Mouse (Mus musculus) induced T-regulatory cell, adult 2 months (primary cell): ENCODE measurements around the gene Pkp3.
A peak's percentile ranks its signal among the peaks of the same experiment; 100 is the strongest.

Source experiments
- DNase-seq: peaks from one replicate; pipeline ENCODE4 v3.0.0-alpha.2; 2012; ENCODE audit warnings: low read depth

Gene Pkp3

GRCm38 (mm10) chr7:141094487-141095205 lies 16.6 kb downstream of the Pkp3 start:
- DNase-seq, result no peak

DNA sequence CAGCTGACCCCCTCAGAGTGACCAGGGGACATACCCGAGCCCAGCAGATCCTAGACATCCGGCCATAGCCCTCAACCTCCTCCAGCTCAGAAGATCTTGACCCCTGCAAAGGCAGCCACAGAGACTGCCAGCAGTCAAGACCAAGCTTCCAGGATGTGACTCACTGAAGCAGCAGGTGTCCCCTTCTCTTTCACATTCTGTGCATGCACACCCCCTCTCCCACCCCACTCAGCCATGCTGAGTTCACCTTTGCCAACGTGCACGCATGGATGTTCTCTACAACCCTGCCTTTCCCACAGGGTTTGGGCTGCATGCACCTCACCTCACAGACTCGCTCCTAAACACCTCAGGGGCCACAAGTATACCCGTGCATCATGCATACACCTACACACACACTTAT lies 18.0 kb downstream of the Pkp3 start:
- DNase-seq, result peak; percentile 70

DNA sequence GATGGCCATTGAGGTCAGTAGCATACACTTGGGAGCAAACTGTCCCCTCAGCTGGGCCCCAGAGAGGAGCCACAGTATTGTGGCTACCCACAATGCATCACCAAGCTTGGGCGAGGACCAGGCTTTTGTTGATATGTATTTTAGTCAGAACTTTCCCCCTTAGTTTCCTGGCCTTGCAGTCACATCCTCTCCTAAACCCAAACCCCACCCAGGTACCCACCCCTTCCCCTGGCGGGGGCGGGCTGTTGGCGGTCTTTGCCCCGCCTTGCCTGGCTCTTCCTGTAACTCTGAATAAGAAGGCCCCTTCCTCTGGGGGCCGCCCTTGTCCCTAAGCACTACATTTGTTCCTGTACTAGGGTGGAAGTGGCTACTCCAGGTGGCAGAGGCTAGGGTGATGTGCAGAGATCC lies 18.6 kb downstream of the Pkp3 start:
- DNase-seq, result peak; percentile 97

DNA sequence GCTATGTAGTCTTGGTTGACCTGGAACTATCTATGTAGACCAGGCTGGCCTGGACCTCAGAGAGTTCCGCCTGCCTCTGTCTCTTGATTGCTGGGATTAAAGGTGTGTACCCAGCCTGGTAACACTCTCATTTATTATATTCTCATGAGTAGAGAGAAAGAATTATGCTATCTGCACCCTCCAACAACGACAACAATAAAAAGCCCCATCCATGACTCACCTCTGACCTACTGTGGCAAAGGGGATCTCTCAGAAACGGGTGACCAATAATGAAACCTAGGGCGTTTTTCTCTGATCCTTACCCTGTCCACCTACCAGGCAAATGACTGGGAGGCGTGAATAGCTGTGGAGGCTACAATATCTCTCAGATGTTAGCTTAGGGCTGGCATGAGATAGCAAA lies 19.2 kb downstream of the Pkp3 start:
- peak; percentile 80 for DNase-seq

- DNase-seq, result peak; percentile 82
Observed at GRCm38 (mm10) chr7:141099911-141100691, 22.1 kb downstream of the Pkp3 start, which contains the start of gene Sigirr. Gene Sigirr (minus strand): TSS chr7:141100572.

- DNase-seq, result peak; percentile 24
Observed at GRCm38 (mm10) chr7:141103161-141103560, 25.1 kb downstream of the Pkp3 start.

DNA sequence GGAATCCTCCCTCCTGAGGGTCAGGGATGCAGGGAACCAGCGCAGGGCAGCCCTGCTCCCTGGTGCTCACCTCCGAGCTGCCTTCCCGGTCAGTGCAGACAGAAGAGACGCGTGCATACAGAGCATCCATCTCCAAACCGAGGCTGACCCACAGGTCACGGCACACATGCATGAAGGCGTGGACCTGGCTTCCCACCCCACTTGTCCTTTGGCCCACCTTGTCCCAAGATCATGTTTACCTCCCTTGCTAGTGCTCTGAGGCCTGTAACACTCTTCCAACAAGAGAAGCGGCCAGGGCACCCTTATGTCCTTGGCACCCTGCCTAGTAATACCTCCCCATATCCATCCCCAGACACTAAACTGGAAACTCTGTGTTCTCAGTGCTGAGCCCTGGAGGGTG lies 37.9 kb downstream of the Pkp3 start:
- no peak for DNase-seq

- DNase-seq, result no peak
Observed at GRCm38 (mm10) chr7:141117636-141118035, 39.6 kb downstream of the Pkp3 start, which contains the start of gene Ano9. Gene Ano9 (minus strand): TSS chr7:141117806.

DNA sequence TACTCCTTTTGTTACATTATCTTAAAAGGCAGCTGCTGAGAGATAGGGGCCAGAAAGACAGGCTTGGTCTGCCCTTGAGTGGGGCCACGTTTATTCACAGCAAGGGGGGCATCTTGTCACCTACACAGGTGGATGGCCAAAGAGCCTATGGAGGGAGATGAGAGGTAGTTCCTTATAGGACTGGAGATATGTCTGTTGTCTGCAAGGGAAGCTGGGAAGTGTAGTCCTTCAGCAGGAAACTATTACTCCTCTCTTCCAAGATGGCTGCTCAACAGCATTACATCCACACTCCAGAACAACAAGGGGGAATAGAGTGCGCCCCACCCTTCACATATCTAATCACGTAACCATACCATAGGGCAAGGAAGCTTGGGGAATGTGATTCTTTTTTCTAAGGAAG lies 41.5 kb downstream of the Pkp3 start:
- DNase-seq, result no peak

DNA sequence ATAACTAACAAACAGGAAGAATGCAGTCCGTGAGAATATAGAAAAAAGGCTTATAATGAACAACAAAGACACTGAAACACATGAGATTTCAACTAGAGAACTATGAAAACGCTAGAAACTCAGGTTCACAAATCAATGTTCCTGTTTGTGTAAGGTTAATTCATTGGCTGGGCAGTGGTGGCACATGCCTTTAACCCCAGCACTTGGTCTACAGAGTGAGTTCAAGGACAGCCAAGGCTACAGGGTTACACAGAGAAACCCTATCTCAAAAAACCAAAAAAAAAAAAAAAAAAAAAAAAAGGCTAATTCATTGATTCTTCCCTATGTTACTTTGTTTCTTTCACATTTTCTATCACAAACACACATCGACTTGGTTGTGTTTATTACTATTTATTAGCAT lies 42.6 kb downstream of the Pkp3 start:
- DNase-seq, result no peak

- DNase-seq, result no peak
Observed at GRCm38 (mm10) chr7:141121051-141121531, 43.1 kb downstream of the Pkp3 start.

GRCm38 (mm10) chr7:141122245-141122644 lies 44.2 kb downstream of the Pkp3 start, which contains the start of gene Ptdss2:
Gene Ptdss2 (plus strand): TSS chr7:141122382.
- peak; percentile 37 for DNase-seq

- DNase-seq, result peak; percentile 99
Observed at GRCm38 (mm10) chr7:141122689-141123516, 44.9 kb downstream of the Pkp3 start.

GRCm38 (mm10) chr7:141123517-141123856 lies 45.5 kb downstream of the Pkp3 start:
- DNase-seq, result no peak

DNA sequence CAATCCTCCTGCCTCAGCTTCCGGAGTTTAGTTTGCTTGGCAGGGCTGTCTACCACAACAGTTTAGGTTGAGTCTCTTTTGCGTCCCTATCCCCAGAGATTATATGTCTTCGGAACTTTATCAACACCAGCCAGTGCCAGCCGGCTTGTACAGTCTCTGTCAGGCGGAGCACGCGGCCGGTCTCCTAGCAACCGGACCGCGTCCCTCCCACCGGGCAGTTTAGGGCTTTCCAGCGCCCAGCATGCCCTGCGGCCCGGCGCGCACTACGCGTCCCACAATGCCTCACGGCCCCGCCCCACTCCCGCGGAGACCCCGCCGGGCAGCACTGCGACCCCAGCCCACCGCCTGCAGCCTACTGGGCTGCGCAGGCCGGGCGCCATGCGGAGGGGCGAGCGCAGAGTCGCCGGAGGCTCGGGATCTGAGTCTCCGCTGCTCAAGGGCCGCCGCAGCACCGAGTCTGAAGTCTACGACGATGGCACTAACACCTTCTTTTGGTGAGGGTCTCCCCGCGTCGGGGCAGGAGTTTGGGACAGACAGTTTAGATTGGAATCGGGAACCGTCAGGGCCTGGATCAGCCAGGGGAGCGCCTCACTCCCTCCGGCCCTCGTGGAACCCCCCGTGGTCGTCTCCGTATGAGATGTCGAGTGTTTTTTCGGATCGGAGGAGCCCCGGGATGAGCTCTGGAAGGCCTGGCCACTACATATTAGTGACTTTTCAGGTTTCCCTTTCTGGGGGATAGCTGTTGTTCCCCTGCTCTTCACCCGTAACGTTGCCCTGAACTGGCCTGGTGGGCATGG lies 53.2 kb downstream of the Pkp3 start:
- peak; percentile 92 for DNase-seq

DNA sequence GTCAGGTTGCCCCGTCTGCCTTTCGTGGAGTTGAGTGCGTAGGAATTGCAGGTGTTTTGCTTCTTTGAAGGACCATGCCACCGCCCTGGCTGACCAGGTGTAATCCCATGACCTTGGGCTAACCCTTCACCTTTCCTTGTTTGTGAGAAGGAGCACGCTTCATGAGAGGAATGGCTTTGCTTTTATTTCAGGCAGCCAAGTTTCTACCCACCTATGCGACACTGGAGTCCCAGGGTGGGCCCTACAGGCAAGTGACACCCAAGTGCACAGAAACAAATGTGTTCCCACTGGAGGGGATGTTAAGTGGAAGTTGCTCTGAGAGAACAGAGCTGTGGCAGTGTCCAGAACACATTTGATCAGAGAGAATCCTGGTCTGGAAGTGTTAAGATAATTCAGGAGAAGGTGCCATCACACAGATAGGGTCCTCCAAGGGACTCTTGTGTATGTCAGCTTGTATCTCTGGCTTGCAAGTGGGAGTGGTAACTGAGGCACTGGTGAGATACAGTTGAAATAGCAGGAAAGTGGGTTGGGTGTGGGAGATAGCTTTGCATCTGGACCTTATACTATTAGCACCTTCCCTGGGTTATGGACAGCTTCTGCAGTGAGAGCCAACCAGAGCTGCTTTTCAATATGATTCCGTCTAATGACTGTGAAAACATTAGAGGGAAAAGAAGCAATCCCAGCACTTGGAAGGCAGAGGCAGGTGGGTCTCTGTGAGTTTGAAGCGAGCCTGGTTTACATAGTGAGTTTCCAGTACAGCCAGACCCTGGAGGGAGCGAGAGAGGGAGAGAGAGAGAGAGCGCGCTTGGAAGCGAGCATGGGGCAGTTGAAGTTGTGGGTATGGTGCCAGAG lies 54.1 kb downstream of the Pkp3 start:
- DNase-seq, result no peak
